Mouse (Mus musculus) neural tube, embryonic 14.5 days (tissue): ENCODE results near the gene Gm11361. TPM values are rescaled to one million over a fixed set of nuclear protein-coding genes. Genes with fewer than 3 reads are reported as not detected.

Experiments
- ATAC-seq: fragments of 200-750 bp; cut with Nextera tagmentation; 2 replicates; pipeline ENCODE4 v1.8.0; 2017; ENCODE audit warnings: low read depth, mild to moderate bottlenecking, moderate TSS enrichment, moderate library complexity
- H3K27ac ChIP-seq: fragments of 300-500 bp; sonication (generic); 2 replicates; pipeline ENCODE4 v1.5.1; 2014; ENCODE audit warnings: low read depth, mild to moderate bottlenecking, control low read depth, low read length, moderate library complexity, mixed read lengths
- H3K27me3 ChIP-seq: fragments of 300-500 bp; sonication (generic); 2 replicates; pipeline ENCODE4 v1.6.1; 2014; ENCODE audit warnings: low read length; ENCODE audit not compliant: control insufficient read depth, insufficient read depth
- H3K36me3 ChIP-seq: fragments of 300-500 bp; sonication (generic); 2 replicates; pipeline ENCODE4 v1.6.1; 2014; ENCODE audit warnings: low read length, mixed read lengths; ENCODE audit not compliant: control insufficient read depth, insufficient read depth
- H3K4me1 ChIP-seq: fragments of 300-500 bp; sonication (generic); 2 replicates; pipeline ENCODE4 v1.6.1; 2014; ENCODE audit warnings: low read length; ENCODE audit not compliant: control insufficient read depth, insufficient read depth
- H3K4me2 ChIP-seq: fragments of 300-500 bp; sonication (generic); 2 replicates; pipeline ENCODE4 v1.6.1; 2014; ENCODE audit warnings: mild to moderate bottlenecking, low read depth, low read length, control low read depth
- H3K4me3 ChIP-seq: fragments of 300-500 bp; sonication (generic); 2 replicates; pipeline ENCODE4 v1.5.1; 2014; ENCODE audit warnings: low read depth, low read length, control low read depth, mixed read lengths
- H3K9ac ChIP-seq: fragments of 300-500 bp; sonication (generic); replicated peaks from 2 replicates; pipeline ENCODE4 v1.6.1; 2014; ENCODE audit warnings: low read depth, mild to moderate bottlenecking, control low read depth, low read length, mixed read lengths
- H3K9me3 ChIP-seq: fragments of 300-500 bp; sonication (generic); 2 replicates; pipeline ENCODE4 v1.6.1; 2016; ENCODE audit warnings: low read length; ENCODE audit not compliant: control insufficient read depth
- WGBS: fragments of 180-500 bp; shearing (Covaris S2); extraction: QIAGEN DNeasy Blood & Tissue Kit; methylation state at CpG from one replicate; pipeline ENCODE4 v1.1.7; 2014; 5-methylcytosine and 5-hydroxymethylcytosine counted together
- polyA plus RNA-seq: library from polyadenylated mRNA; unstranded; fragments of >200 nt; fragmentation: Nextera tagmentation; extraction: Ambion mirVana; gene quantifications from 2 replicates; pipeline ENCODE4 v1.2.1, GENCODE M21; 2014

Gene Gm11361
- 1.3 and 1.7 TPM in 2 replicates for polyA plus RNA-seq

GRCm38 (mm10) chr13:28257228-28257627 is at the start of gene Gm11361:
TSS of gene Gm11361 (plus strand) at chr13:28257528.
- H3K27ac ChIP-seq, result no peak within 1 kb of the TSS
- H3K9ac ChIP-seq, result no peak within 1 kb of the TSS
- no peaks in the 10 kb centered on the region for H3K36me3 ChIP-seq
- ATAC-seq, result no peak
- 98% methylated on average over 3 of the region's 3 CpGs for WGBS
- H3K27me3 ChIP-seq, result no peaks in the 10 kb centered on the region
- no peak within 1 kb of the TSS for H3K4me2 ChIP-seq
- no peaks in the 10 kb centered on the region for H3K4me1 ChIP-seq
- no peak within 1 kb of the TSS for H3K4me3 ChIP-seq
- no peaks in the 10 kb centered on the region for H3K9me3 ChIP-seq

- no peak overlapping the region for H3K4me3 ChIP-seq
- H3K27ac ChIP-seq, result no peak overlapping the region
- no peaks in the 10 kb centered on the region for H3K36me3 ChIP-seq
- no peaks in the 10 kb centered on the region for H3K4me1 ChIP-seq
- no peaks in the 10 kb centered on the region for H3K27me3 ChIP-seq
- no peak for ATAC-seq
- H3K9ac ChIP-seq, result no peak overlapping the region
- WGBS, result 33% methylated on average over 1 of the region's 1 CpGs
- no peak overlapping the region for H3K4me2 ChIP-seq
- no peaks in the 10 kb centered on the region for H3K9me3 ChIP-seq
Observed at GRCm38 (mm10) chr13:28264399-28264798, 7.1 kb downstream of the Gm11361 start.

GRCm38 (mm10) chr13:28287368-28287767 is 30.0 kb downstream of the Gm11361 start:
- H3K27ac ChIP-seq, result no peak overlapping the region
- 94% methylated on average over 3 of the region's 3 CpGs for WGBS
- no peak for ATAC-seq

GRCm38 (mm10) chr13:28294272-28294671 is 36.9 kb downstream of the Gm11361 start:
- Histone ChIP-seq H3K9me3 (no peaks in the 10 kb centered on the region), H3K27ac (peak overlapping the region; percentile 70; the same call in 1 of the 2 replicates), H3K27me3 (no peaks in the 10 kb centered on the region), H3K4me2 (no peak overlapping the region), H3K9ac (no peak overlapping the region), H3K4me1 (peaks cover 11% of the 10 kb centered on the region; the same call in 1 of the 2 replicates), H3K4me3 (no peak overlapping the region), H3K36me3 (no peaks in the 10 kb centered on the region)
- 50% methylated on average over 4 of the region's 4 CpGs for WGBS
- ATAC-seq, result peak; percentile 53; the same call in 1 of the 2 replicates

More at GRCm38 (mm10) chr13:28287368-28287767, 30.0 kb downstream of the Gm11361 start:
- no peaks in the 10 kb centered on the region for H3K27me3 ChIP-seq
- H3K36me3 ChIP-seq, result no peaks in the 10 kb centered on the region
- H3K4me3 ChIP-seq, result no peak overlapping the region
- H3K9ac ChIP-seq, result no peak overlapping the region
- no peaks in the 10 kb centered on the region for H3K9me3 ChIP-seq
- no peak overlapping the region for H3K4me2 ChIP-seq
- H3K4me1 ChIP-seq, result no peaks in the 10 kb centered on the region

GRCm38 (mm10) chr13:28294757-28295361 is 37.5 kb downstream of the Gm11361 start:
- no peak overlapping the region for H3K4me3 ChIP-seq
- H3K27ac ChIP-seq, result peak overlapping the region; percentile 70
- H3K4me2 ChIP-seq, result peak overlapping the region; percentile 20; the same call in 1 of the 2 replicates
- H3K9me3 ChIP-seq, result no peaks in the 10 kb centered on the region
- H3K4me1 ChIP-seq, result peaks cover 11% of the 10 kb centered on the region; the same call in 1 of the 2 replicates
- no peak overlapping the region for H3K9ac ChIP-seq
- no peaks in the 10 kb centered on the region for H3K27me3 ChIP-seq
- H3K36me3 ChIP-seq, result no peaks in the 10 kb centered on the region
- ATAC-seq, result peak; percentile 91
- WGBS, result 1% methylated on average over 3 of the region's 3 CpGs

GRCm38 (mm10) chr13:28295492-28295891 is 38.2 kb downstream of the Gm11361 start:
- peak; percentile 78 for ATAC-seq
- H3K27ac ChIP-seq, result peak overlapping the region; percentile 75
- peaks cover 11% of the 10 kb centered on the region; the same call in 1 of the 2 replicates for H3K4me1 ChIP-seq
- H3K4me2 ChIP-seq, result peak overlapping the region; percentile 31
- H3K36me3 ChIP-seq, result no peaks in the 10 kb centered on the region
- 25% methylated on average over 5 of the region's 5 CpGs for WGBS
- no peaks in the 10 kb centered on the region for H3K27me3 ChIP-seq
- H3K9me3 ChIP-seq, result no peaks in the 10 kb centered on the region
- no peak overlapping the region for H3K9ac ChIP-seq
- H3K4me3 ChIP-seq, result no peak overlapping the region

GRCm38 (mm10) chr13:28297098-28297497 is 39.8 kb downstream of the Gm11361 start:
- no peaks in the 10 kb centered on the region for H3K27me3 ChIP-seq
- H3K9ac ChIP-seq, result no peak overlapping the region
- H3K4me3 ChIP-seq, result no peak overlapping the region
- no peaks in the 10 kb centered on the region; the same call in 1 of the 2 replicates for H3K9me3 ChIP-seq
- no peak overlapping the region for H3K4me2 ChIP-seq
- ATAC-seq, result no peak
- 88% methylated on average over 2 of the region's 2 CpGs for WGBS
- H3K4me1 ChIP-seq, result peaks cover 11% of the 10 kb centered on the region; the same call in 1 of the 2 replicates
- H3K36me3 ChIP-seq, result no peaks in the 10 kb centered on the region
- H3K27ac ChIP-seq, result no peak overlapping the region

- ATAC-seq, result no peak
- 72% methylated on average over 2 of the region's 2 CpGs for WGBS
- no peak overlapping the region for H3K4me3 ChIP-seq
Observed at GRCm38 (mm10) chr13:28297577-28297976, 40.2 kb downstream of the Gm11361 start.

More at GRCm38 (mm10) chr13:28297577-28297976, 40.2 kb downstream of the Gm11361 start:
- no peaks in the 10 kb centered on the region for H3K27me3 ChIP-seq
- H3K36me3 ChIP-seq, result no peaks in the 10 kb centered on the region
- no peak overlapping the region for H3K27ac ChIP-seq
- no peak overlapping the region for H3K9ac ChIP-seq
- no peak overlapping the region for H3K4me2 ChIP-seq
- H3K9me3 ChIP-seq, result no peaks in the 10 kb centered on the region; the same call in 1 of the 2 replicates
- peaks cover 11% of the 10 kb centered on the region; the same call in 1 of the 2 replicates for H3K4me1 ChIP-seq
